Mouse (Mus musculus) CH12.LX (cell line): ENCODE data around the gene Syne1. TPM values are rescaled to one million over a fixed set of nuclear protein-coding genes. Genes with fewer than 3 reads are reported as not detected.

Experiments used
- DNase-seq: peaks from one replicate; pipeline ENCODE4 v3.0.0-alpha.2; 2013; ENCODE audit errors: extremely low read depth
- H3K27ac ChIP-seq: 2 replicates; pipeline ENCODE4 v1.5.1; 2012; ENCODE audit warnings: low read depth, mild to moderate bottlenecking, control low read depth, moderate library complexity; ENCODE audit not compliant: insufficient read depth
- H3K27me3 ChIP-seq: replicated peaks from 2 replicates; pipeline ENCODE3; 2012; ENCODE audit warnings: inconsistent platforms
- H3K36me3 ChIP-seq, 2 experiments: replicated peaks in 1 of 2; 2 replicates each; pipeline versions ENCODE3 to v1.6.1; 2012; ENCODE audit warnings: inconsistent platforms in 1 of 2, low read length in 1 of 2, mild to moderate bottlenecking in 1 of 2, mixed read lengths in 1 of 2, moderate library complexity in 1 of 2; ENCODE audit not compliant: control insufficient read depth in 1 of 2, insufficient read depth in 1 of 2
- H3K4me1 ChIP-seq, 2 experiments: 2 replicates each; pipeline ENCODE4 v1.6.1; 2012; ENCODE audit warnings: inconsistent platforms in 1 of 2, moderate library complexity in 1 of 2; ENCODE audit not compliant: insufficient read depth in 2 of 2, control insufficient read depth in 1 of 2
- H3K4me2 ChIP-seq: 2 replicates; pipeline ENCODE4 v1.6.1; 2012; ENCODE audit warnings: low read depth, mild to moderate bottlenecking, control low read depth; ENCODE audit not compliant: poor library complexity, insufficient read depth, severe bottlenecking
- H3K4me3 ChIP-seq, 3 experiments: fragments of 150-350 bp in 1 of 3; sonication (generic) in 1 of 3; replicated peaks in 1 of 3; 2 replicates each; pipeline versions ENCODE3 to v1.5.1; 2011 to 2012; ENCODE audit warnings: low read depth in 2 of 3, low read length in 2 of 3, mild to moderate bottlenecking in 2 of 3, moderate library complexity in 2 of 3, control low read depth in 1 of 3, improper control_type of control experiment in 1 of 3, inconsistent platforms in 1 of 3, mixed read lengths in 1 of 3; ENCODE audit not compliant: poor library complexity in 1 of 3
- H3K79me2 ChIP-seq: replicated peaks from 2 replicates; pipeline ENCODE4 v1.6.1; 2012; ENCODE audit warnings: mild to moderate bottlenecking, moderate library complexity; ENCODE audit not compliant: control insufficient read depth, poor library complexity, insufficient read depth, severe bottlenecking; ENCODE audit errors: extremely low read depth
- H3K9ac ChIP-seq: 2 replicates; pipeline ENCODE4 v1.6.1; 2012; ENCODE audit warnings: low read depth, mild to moderate bottlenecking, control low read depth, moderate library complexity; ENCODE audit not compliant: insufficient read depth
- H3K9me3 ChIP-seq: replicated peaks from 2 replicates; pipeline ENCODE3; 2012; ENCODE audit warnings: low read length, inconsistent platforms, mixed read lengths
- CHD2 ChIP-seq: IDR thresholded peaks from 2 replicates; pipeline ENCODE4 v1.6.1; 2011; ENCODE audit warnings: low read length, improper control_type of control experiment
- CTCF ChIP-seq, 2 experiments: IDR thresholded peaks in 1 of 2; conservative IDR thresholded peaks in 1 of 2; 2 replicates each; pipeline ENCODE4 v1.5.1; 2011 to 2012; ENCODE audit warnings: low read depth in 2 of 2, low read length in 2 of 2, improper control_type of control experiment in 1 of 2, inconsistent platforms in 1 of 2, mild to moderate bottlenecking in 1 of 2, moderate library complexity in 1 of 2
- ETS1 ChIP-seq: conservative IDR thresholded peaks from 2 replicates; pipeline ENCODE4 v1.6.1; 2012; ENCODE audit warnings: low read depth, mild to moderate bottlenecking, inconsistent platforms, low read length, improper control_type of control experiment, moderate library complexity
- GABPA ChIP-seq: IDR thresholded peaks from 2 replicates; pipeline ENCODE4 v1.6.1; 2012; ENCODE audit warnings: low read depth, low read length, improper control_type of control experiment, inconsistent platforms; ENCODE audit not compliant: insufficient replicate concordance
- HCFC1 ChIP-seq: IDR thresholded peaks from 2 replicates; pipeline ENCODE4 v1.6.1; 2012; ENCODE audit warnings: low read depth, mild to moderate bottlenecking, inconsistent platforms, low read length, improper control_type of control experiment
- IRF4 ChIP-seq: IDR thresholded peaks from 2 replicates; pipeline ENCODE4 v1.6.1; 2014; ENCODE audit warnings: low read depth, mild to moderate bottlenecking, inconsistent platforms, low read length, improper control_type of control experiment
- JUND ChIP-seq: conservative IDR thresholded peaks from 2 replicates; pipeline ENCODE4 v1.6.1; 2011; ENCODE audit warnings: low read depth, low read length, improper control_type of control experiment
- KAT2A ChIP-seq: IDR thresholded peaks from 2 replicates; pipeline ENCODE4 v1.6.1; 2012; ENCODE audit warnings: low read length, improper control_type of control experiment, inconsistent platforms; ENCODE audit not compliant: insufficient replicate concordance
- MAFK ChIP-seq: IDR thresholded peaks from 2 replicates; pipeline ENCODE4 v1.6.1; 2011; ENCODE audit warnings: low read length, improper control_type of control experiment; ENCODE audit not compliant: insufficient replicate concordance
- MAZ ChIP-seq: IDR thresholded peaks from 2 replicates; pipeline ENCODE4 v1.6.1; 2012; ENCODE audit warnings: low read depth, mild to moderate bottlenecking, inconsistent platforms, low read length, improper control_type of control experiment, moderate library complexity
- MEF2A ChIP-seq: IDR thresholded peaks from 2 replicates; pipeline ENCODE4 v1.6.1; 2014; ENCODE audit warnings: low read depth, mild to moderate bottlenecking, inconsistent platforms, low read length, improper control_type of control experiment, borderline replicate concordance
- MXI1 ChIP-seq: IDR thresholded peaks from 2 replicates; pipeline ENCODE4 v1.6.1; 2011; ENCODE audit warnings: mild to moderate bottlenecking, low read depth, low read length, improper control_type of control experiment
- POLR2AphosphoS2 ChIP-seq: IDR thresholded peaks from 2 replicates; pipeline ENCODE4 v1.6.1; 2011; ENCODE audit warnings: low read depth, low read length, improper control_type of control experiment
- RAD21 ChIP-seq: IDR thresholded peaks from 2 replicates; pipeline ENCODE4 v1.6.1; 2011; ENCODE audit warnings: low read depth, mild to moderate bottlenecking, low read length, improper control_type of control experiment, moderate library complexity
- RCOR1 ChIP-seq: conservative IDR thresholded peaks from 2 replicates; pipeline ENCODE4 v1.6.1; 2012; ENCODE audit warnings: low read depth, mild to moderate bottlenecking, inconsistent platforms, low read length, improper control_type of control experiment
- TBP ChIP-seq: conservative IDR thresholded peaks from 2 replicates; pipeline ENCODE4 v1.6.1; 2011; ENCODE audit warnings: low read depth, low read length, improper control_type of control experiment
- USF1 ChIP-seq: IDR thresholded peaks from 2 replicates; pipeline ENCODE4 v1.6.1; 2014; ENCODE audit warnings: low read depth, mild to moderate bottlenecking, inconsistent platforms, low read length, improper control_type of control experiment
- USF2 ChIP-seq: conservative IDR thresholded peaks from 2 replicates; pipeline ENCODE4 v1.6.1; 2011; ENCODE audit warnings: low read depth, low read length, improper control_type of control experiment
- ZNF384 ChIP-seq: IDR thresholded peaks from 2 replicates; pipeline ENCODE4 v1.6.1; 2012; ENCODE audit warnings: low read depth, low read length, improper control_type of control experiment, inconsistent platforms
- dilution Hi-C: fragments of 300-500 bp; cut with MboI; formaldehyde crosslinking; loops from 2 replicates; pipeline ENCODE4 v1.14.3; 2020; ENCODE audit warnings: low sequenced_read_pairs; ENCODE audit not compliant: extremely low pct_unique_long_range_greater_than_20kb, extremely low pct_ligation_motif_present
- in situ Hi-C: fragments of 300-500 bp; cut with MboI; formaldehyde crosslinking; loops from 3 replicates; pipeline ENCODE4 v1.14.3; 2019; ENCODE audit warnings: low sequenced_read_pairs, low pct_ligation_motif_present, low pct_unique_long_range_greater_than_20kb, mixed read lengths
- polyA plus RNA-seq: library from polyadenylated mRNA; unstranded; fragments of >175 nt; gene quantifications from 2 replicates; pipeline ENCODE4 v1.2.1, GENCODE M21; 2012; ENCODE audit warnings: low read depth; ENCODE audit not compliant: insufficient read length
- total RNA-seq, 2 experiments: library from RNA; depleted of rRNA; stranded (reverse); fragments of 300-350 nt in 1 of 2; fragments of >200 nt in 1 of 2; gene quantifications; 2 replicates each; pipeline ENCODE4 v1.2.3; 2012 to 2014

Gene Syne1
- total and polyA plus RNA-seq, 3 experiments: 3.1 to 7.6 (median 3.6) TPM

DNA sequence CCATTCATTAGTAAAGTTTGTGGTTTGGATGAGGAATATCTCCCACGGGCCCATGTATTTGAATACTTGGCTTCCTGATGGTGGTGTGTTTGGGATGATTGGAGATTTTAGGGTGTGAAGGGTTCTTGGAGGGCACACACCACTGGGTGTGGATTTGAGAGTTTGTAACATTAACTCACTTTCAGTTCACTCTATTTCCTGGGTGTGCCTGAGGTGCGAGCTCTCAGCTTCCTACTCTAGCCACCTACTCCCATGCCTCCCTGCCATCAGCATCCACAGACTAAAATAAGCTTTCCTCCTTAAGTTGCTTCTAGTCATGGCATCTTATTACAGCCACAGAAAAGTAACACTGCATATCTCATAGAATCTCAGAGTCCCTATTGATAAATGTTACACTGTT, 101.3 kb downstream of the Syne1 start:
- H3K9ac ChIP-seq: no peak overlapping the region
- TF ChIP-seq GABPA (no peak), MAZ (no peak), CHD2 (no peak), CTCF (conservative IDR thresholded peaks at IDR 0.05 in 1 of 2, IDR thresholded peaks at IDR 0.05 in 1 of 2; ENCODE audit: low read depth in 2 of 2, low read length in 2 of 2) (no peak), POLR2AphosphoS2 (no peak), MAFK (no peak), USF2 (no peak), RAD21 (no peak), MXI1 (no peak), ETS1 (no peak), TBP (no peak), HCFC1 (no peak)
- no peaks in the 10 kb centered on the region for H3K4me1 ChIP-seq
- H3K4me2 ChIP-seq: no peak overlapping the region
- no peaks in the 10 kb centered on the region for H3K9me3 ChIP-seq
- no peaks in the 10 kb centered on the region for H3K27me3 ChIP-seq
- DNase-seq: no peak
- in situ Hi-C loops (no loop called here), dilution Hi-C loops (no loop called here)
- H3K79me2 ChIP-seq: no peaks in the 10 kb centered on the region
- H3K36me3 ChIP-seq: no peaks in the 10 kb centered on the region
- no peak overlapping the region for H3K27ac ChIP-seq
- H3K4me3 ChIP-seq: no peak overlapping the region

DNA sequence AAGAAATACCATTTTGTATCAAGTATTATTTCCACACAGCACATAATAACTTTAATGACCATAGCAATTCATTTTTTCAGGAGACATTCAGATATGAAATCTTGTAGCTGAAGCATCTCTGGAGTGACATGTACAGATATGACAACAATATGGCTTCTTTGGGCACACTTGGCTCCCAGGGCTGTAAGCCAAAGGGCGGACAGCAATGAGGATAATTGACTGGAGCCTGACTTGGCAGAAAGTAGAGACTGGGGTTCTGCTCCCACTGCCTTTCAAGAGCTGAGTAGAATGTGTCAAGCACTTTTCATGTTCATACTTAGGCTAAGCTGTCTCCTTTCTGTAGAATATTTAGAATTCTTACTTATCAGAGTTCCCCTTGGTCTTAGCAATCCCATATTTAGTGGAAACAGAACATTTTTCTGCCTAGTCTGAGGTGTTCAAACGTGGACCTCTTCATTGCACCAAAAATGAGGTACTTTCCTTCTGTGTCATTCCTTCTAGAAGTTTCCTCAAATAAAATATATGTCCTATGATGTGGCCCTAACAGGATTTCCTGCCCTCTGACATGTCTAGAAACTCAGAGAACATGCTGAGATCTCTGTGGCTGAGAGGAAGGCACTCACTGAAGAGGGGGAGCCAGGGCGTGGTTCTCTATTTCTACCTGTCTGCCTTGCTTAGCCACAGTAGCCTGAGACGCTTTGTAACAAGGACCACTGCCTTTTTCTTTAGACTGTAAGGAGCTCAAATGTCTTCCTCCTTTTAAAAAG, 103.1 kb downstream of the Syne1 start:
- no peaks in the 10 kb centered on the region for H3K79me2 ChIP-seq
- no peak overlapping the region for H3K4me3 ChIP-seq
- H3K9ac ChIP-seq: no peak overlapping the region
- H3K27ac ChIP-seq: no peak overlapping the region
- no peaks in the 10 kb centered on the region for H3K27me3 ChIP-seq
- dilution Hi-C loops: no loop called here
- no peaks in the 10 kb centered on the region for H3K36me3 ChIP-seq
- TF ChIP-seq ETS1 (no peak), RAD21 (no peak), USF1 (no peak), MAZ (no peak), POLR2AphosphoS2 (no peak), ZNF384 (no peak), JUND (no peak), KAT2A (no peak), IRF4 (no peak), HCFC1 (no peak), MEF2A (no peak), GABPA (no peak), RCOR1 (no peak)
- TF ChIP-seq, all 38 proteins: peak for 0
- Histone ChIP-seq H3K9me3 (no peaks in the 10 kb centered on the region), H3K4me2 (no peak overlapping the region), H3K4me1 (no peaks in the 10 kb centered on the region)
- no peak for DNase-seq
- in situ Hi-C loops: no loop called here
